Mouse (Mus musculus): Measurements from ENCODE around the gene Gm3880.
"Not testable (repeated sequence)": the region's sequence is repeated elsewhere in the genome, so short reads cannot be mapped to it uniquely, and the experiment has no call there.

Gm3880 gene

GRCm38 (mm10) chrX:102686872-102687271 is at the start of gene Gm3880:
Gm3880 (minus strand) TSS chrX:102686972.
- DNase-seq (ENCODE audit: low spot score), result not testable (repeated sequence)

- not testable (repeated sequence) for DNase-seq (ENCODE audit: low spot score)
These were observed 37.5 kb upstream of the Gm3880 start for GRCm38 (mm10) chrX:102724226-102724625.

- DNase-seq (ENCODE audit: low spot score), result not testable (repeated sequence)
These were observed 20.8 kb upstream of the Gm3880 start, which contains the start of the genes Gm9112 and Dmrtc1b for GRCm38 (mm10) chrX:102707535-102707934. Gm9112 (minus strand) TSS chrX:102707635. Dmrtc1b (plus strand) TSS chrX:102707865.

- DNase-seq (ENCODE audit: low spot score), result not testable (repeated sequence)
These were observed 13.9 kb upstream of the Gm3880 start for GRCm38 (mm10) chrX:102700636-102701035.

- DNase-seq (ENCODE audit: low spot score), result peak; percentile 0
These were observed 2.5 kb upstream of the Gm3880 start for GRCm38 (mm10) chrX:102689252-102689651.

GRCm38 (mm10) chrX:102684706-102685105 is 2.1 kb downstream of the Gm3880 start:
- not testable (repeated sequence) for DNase-seq (ENCODE audit: low spot score)

GRCm38 (mm10) chrX:102666641-102667040 is 20.1 kb downstream of the Gm3880 start:
- DNase-seq (ENCODE audit: low spot score), result no peak

GRCm38 (mm10) chrX:102660712-102661111 is 26.1 kb downstream of the Gm3880 start:
- peak; percentile 0 for DNase-seq (ENCODE audit: low spot score)

GRCm38 (mm10) chrX:102645691-102646090 is 41.1 kb downstream of the Gm3880 start:
- DNase-seq (ENCODE audit: low spot score), result no peak

GRCm38 (mm10) chrX:102645146-102645545 is 41.6 kb downstream of the Gm3880 start:
- DNase-seq (ENCODE audit: low spot score), result no peak

GRCm38 (mm10) chrX:102644573-102644951 is 42.2 kb downstream of the Gm3880 start:
- DNase-seq (ENCODE audit: low spot score), result no peak

GRCm38 (mm10) chrX:102643823-102644572 is 42.8 kb downstream of the Gm3880 start, which contains the start of gene Phka1:
Phka1 (minus strand) TSS chrX:102644246.
- peak; percentile 16 for DNase-seq (ENCODE audit: low spot score)
